Mouse (Mus musculus): ENCODE data around the gene Ccdc33. TPM values are rescaled to one million over a fixed set of nuclear protein-coding genes. Genes with fewer than 3 reads are reported as not detected.
A peak's percentile ranks its signal among the peaks of the same experiment; 100 is the strongest.

Ccdc33 gene
- polyA plus RNA-seq, 1 experiment from 2014 or later, result not detected

GRCm38 (mm10) chr9:58065977-58066730, 52.5 kb downstream of the Ccdc33 start:
- Histone ChIP-seq H3K4me2 (ENCODE audit: low read depth, low read length) (no peak overlapping the region), H3K36me3 (ENCODE audit: control insufficient read depth, insufficient read depth, low read length) (no peaks in the 10 kb centered on the region), H3K9ac (replicated peaks; ENCODE audit: low read depth, low read length) (no peak overlapping the region), H3K27ac (ENCODE audit: low read depth, low read length) (0 out of 2 replicates have a peak overlapping the region, but pooled peaks have one; percentile 2), H3K27me3 (ENCODE audit: control insufficient read depth, insufficient read depth, low read length) (0 out of 2 replicates have a peak, but pooled peaks cover 3% of the 10 kb centered on the region), H3K9me3 (ENCODE audit: control insufficient read depth, low read length) (no peaks in the 10 kb centered on the region), H3K4me1 (ENCODE audit: control insufficient read depth, insufficient read depth, low read length) (peaks cover 8% of the 10 kb centered on the region), H3K4me3 (ENCODE audit: low read depth, low read length) (no peak overlapping the region)
- no peak for ATAC-seq (ENCODE audit: low read depth)
- 78% methylated on average over 6 of the region's 6 CpGs for WGBS

DNA sequence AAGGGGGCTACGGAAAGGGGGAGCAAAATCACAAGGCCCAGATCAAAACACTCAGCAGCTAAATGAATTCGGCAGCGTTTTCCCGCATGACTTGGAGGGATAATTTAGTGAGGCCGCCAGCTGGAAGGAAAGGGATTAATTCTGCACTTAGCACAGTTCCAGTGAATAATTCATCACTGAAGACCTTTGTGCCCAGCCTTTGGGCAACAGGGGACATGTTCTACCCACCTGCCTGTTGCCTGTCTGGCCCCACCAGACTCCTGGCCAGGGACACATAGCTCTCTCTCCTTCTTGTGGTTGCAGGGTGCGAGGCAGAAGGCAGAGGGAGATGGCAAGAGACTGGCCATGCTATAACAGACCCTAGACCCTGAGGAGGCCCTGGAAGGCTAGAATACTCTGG, 53.1 kb downstream of the Ccdc33 start:
- peaks cover 8% of the 10 kb centered on the region for H3K4me1 ChIP-seq (ENCODE audit: control insufficient read depth, insufficient read depth, low read length)
- WGBS, result 22% methylated on average over 6 of the region's 6 CpGs
- H3K9ac ChIP-seq (replicated peaks; ENCODE audit: low read depth, low read length), result no peak overlapping the region

GRCm38 (mm10) chr9:58063531-58063930, 55.1 kb downstream of the Ccdc33 start, which contains the start of gene Stra6:
Gene Stra6, plus strand, starts transcription at chr9:58063788.
- H3K27ac ChIP-seq (ENCODE audit: low read depth, low read length), result no peak within 1 kb of the TSS
- WGBS, result 20% methylated on average over 3 of the region's 3 CpGs

More for the DNA sequence above, 53.1 kb downstream of the Ccdc33 start:
- Histone ChIP-seq H3K36me3 (ENCODE audit: control insufficient read depth, insufficient read depth, low read length) (no peaks in the 10 kb centered on the region), H3K9me3 (ENCODE audit: control insufficient read depth, low read length) (no peaks in the 10 kb centered on the region), H3K4me3 (ENCODE audit: low read depth, low read length) (no peak overlapping the region), H3K27me3 (ENCODE audit: control insufficient read depth, insufficient read depth, low read length) (0 out of 2 replicates have a peak, but pooled peaks cover 3% of the 10 kb centered on the region), H3K27ac (ENCODE audit: low read depth, low read length) (0 out of 2 replicates have a peak overlapping the region, but pooled peaks have one; percentile 2), H3K4me2 (ENCODE audit: low read depth, low read length) (no peak overlapping the region)
- ATAC-seq (ENCODE audit: low read depth), result no peak

GRCm38 (mm10) chr9:58060677-58061667, 57.7 kb downstream of the Ccdc33 start:
- Histone ChIP-seq H3K36me3 (ENCODE audit: control insufficient read depth, insufficient read depth, low read length) (no peaks in the 10 kb centered on the region), H3K9me3 (ENCODE audit: control insufficient read depth, low read length) (no peaks in the 10 kb centered on the region), H3K9ac (replicated peaks; ENCODE audit: low read depth, low read length) (no peak overlapping the region), H3K27me3 (ENCODE audit: control insufficient read depth, insufficient read depth, low read length) (no peaks in the 10 kb centered on the region), H3K4me2 (ENCODE audit: low read depth, low read length) (no peak overlapping the region), H3K4me3 (ENCODE audit: low read depth, low read length) (no peak overlapping the region), H3K4me1 (ENCODE audit: control insufficient read depth, insufficient read depth, low read length) (peaks cover 6% of the 10 kb centered on the region; the same call in 1 of the 2 replicates), H3K27ac (ENCODE audit: low read depth, low read length) (no peak overlapping the region)
- ATAC-seq (ENCODE audit: low read depth), result 0 out of 2 replicates have a peak, but pooled peaks have one; percentile 47
- 10% methylated on average over 23 of the region's 23 CpGs for WGBS

More at GRCm38 (mm10) chr9:58063531-58063930, 55.1 kb downstream of the Ccdc33 start, which contains the start of gene Stra6:
- no peaks in the 10 kb centered on the region for H3K36me3 ChIP-seq (ENCODE audit: control insufficient read depth, insufficient read depth, low read length)
- no peaks in the 10 kb centered on the region for H3K27me3 ChIP-seq (ENCODE audit: control insufficient read depth, insufficient read depth, low read length)
- no peak within 1 kb of the TSS for H3K4me3 ChIP-seq (ENCODE audit: low read depth, low read length)
- peaks cover 8% of the 10 kb centered on the region for H3K4me1 ChIP-seq (ENCODE audit: control insufficient read depth, insufficient read depth, low read length)
- H3K4me2 ChIP-seq (ENCODE audit: low read depth, low read length), result no peak within 1 kb of the TSS
- ATAC-seq (ENCODE audit: low read depth), result no peak
- H3K9ac ChIP-seq (replicated peaks; ENCODE audit: low read depth, low read length), result no peak within 1 kb of the TSS
- H3K9me3 ChIP-seq (ENCODE audit: control insufficient read depth, low read length), result no peaks in the 10 kb centered on the region

GRCm38 (mm10) chr9:58059920-58060319, 58.7 kb downstream of the Ccdc33 start:
- H3K4me1 ChIP-seq (ENCODE audit: control insufficient read depth, insufficient read depth, low read length), result peaks cover 2% of the 10 kb centered on the region; the same call in 1 of the 2 replicates
- no peaks in the 10 kb centered on the region for H3K9me3 ChIP-seq (ENCODE audit: control insufficient read depth, low read length)
- ATAC-seq (ENCODE audit: low read depth), result no peak
- WGBS, result 58% methylated on average over 1 of the region's 1 CpGs
- no peak overlapping the region for H3K9ac ChIP-seq (replicated peaks; ENCODE audit: low read depth, low read length)
- no peak overlapping the region for H3K27ac ChIP-seq (ENCODE audit: low read depth, low read length)
- no peak overlapping the region for H3K4me2 ChIP-seq (ENCODE audit: low read depth, low read length)
- H3K4me3 ChIP-seq (ENCODE audit: low read depth, low read length), result no peak overlapping the region
- no peaks in the 10 kb centered on the region for H3K27me3 ChIP-seq (ENCODE audit: control insufficient read depth, insufficient read depth, low read length)
- H3K36me3 ChIP-seq (ENCODE audit: control insufficient read depth, insufficient read depth, low read length), result no peaks in the 10 kb centered on the region

DNA sequence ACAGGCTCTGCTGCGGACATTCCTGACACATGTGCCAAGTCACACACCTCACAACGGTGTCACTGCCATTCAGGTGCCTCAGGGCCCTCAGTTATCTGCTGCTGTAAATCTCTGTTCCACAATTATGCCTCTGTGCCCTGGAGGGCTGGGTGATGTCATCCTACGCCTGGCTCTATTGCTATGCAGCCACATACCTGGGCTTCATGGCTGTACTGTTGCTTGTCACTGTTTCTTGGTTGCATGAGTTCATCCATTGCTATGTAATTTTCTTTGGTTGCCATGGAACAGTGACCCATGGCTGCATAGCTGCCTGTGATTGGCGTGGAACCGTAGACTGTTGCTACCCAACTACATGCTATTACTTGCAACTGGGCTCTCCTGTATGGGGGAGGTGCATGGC, 63.0 kb downstream of the Ccdc33 start:
- no peak for ATAC-seq (ENCODE audit: low read depth)
- Histone ChIP-seq H3K9me3 (ENCODE audit: control insufficient read depth, low read length) (no peaks in the 10 kb centered on the region), H3K4me1 (ENCODE audit: control insufficient read depth, insufficient read depth, low read length) (peaks cover 8% of the 10 kb centered on the region), H3K27me3 (ENCODE audit: control insufficient read depth, insufficient read depth, low read length) (no peaks in the 10 kb centered on the region), H3K4me3 (ENCODE audit: low read depth, low read length) (no peak overlapping the region), H3K27ac (ENCODE audit: low read depth, low read length) (no peak overlapping the region), H3K36me3 (ENCODE audit: control insufficient read depth, insufficient read depth, low read length) (no peaks in the 10 kb centered on the region), H3K4me2 (ENCODE audit: low read depth, low read length) (no peak overlapping the region), H3K9ac (replicated peaks; ENCODE audit: low read depth, low read length) (0 out of 2 replicates have a peak overlapping the region, but pooled peaks have one; percentile 7)
- 64% methylated on average over 5 of the region's 5 CpGs for WGBS

DNA sequence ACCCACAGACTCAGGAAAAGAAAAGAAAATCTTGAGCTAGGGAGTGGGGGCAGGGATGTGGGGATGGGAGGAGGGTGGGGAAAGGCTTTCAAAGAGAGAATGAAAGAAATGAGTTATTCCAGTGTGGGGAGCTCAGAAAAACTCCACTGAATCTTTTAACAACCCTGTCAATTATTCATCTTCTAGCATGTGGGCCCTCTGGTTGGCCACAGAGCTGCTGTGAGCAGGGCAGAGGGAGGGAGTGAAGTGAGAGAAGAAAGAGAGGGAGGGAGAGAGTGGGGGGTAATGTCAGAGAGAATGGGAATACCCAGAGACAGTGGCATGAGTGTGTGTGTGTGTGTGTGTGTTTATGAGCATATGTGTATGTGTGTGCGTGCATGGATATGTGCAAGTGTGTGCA, 64.6 kb downstream of the Ccdc33 start:
- H3K4me2 ChIP-seq (ENCODE audit: low read depth, low read length), result no peak overlapping the region
- H3K4me3 ChIP-seq (ENCODE audit: low read depth, low read length), result no peak overlapping the region
- WGBS, result 84% methylated on average over 1 of the region's 1 CpGs
- H3K4me1 ChIP-seq (ENCODE audit: control insufficient read depth, insufficient read depth, low read length), result peaks cover 18% of the 10 kb centered on the region; the same call in 1 of the 2 replicates
- no peaks in the 10 kb centered on the region for H3K9me3 ChIP-seq (ENCODE audit: control insufficient read depth, low read length)
- H3K27me3 ChIP-seq (ENCODE audit: control insufficient read depth, insufficient read depth, low read length), result no peaks in the 10 kb centered on the region
- H3K27ac ChIP-seq (ENCODE audit: low read depth, low read length), result no peak overlapping the region
- H3K36me3 ChIP-seq (ENCODE audit: control insufficient read depth, insufficient read depth, low read length), result no peaks in the 10 kb centered on the region
- ATAC-seq (ENCODE audit: low read depth), result no peak
- H3K9ac ChIP-seq (replicated peaks; ENCODE audit: low read depth, low read length), result no peak overlapping the region

- no peak overlapping the region for H3K4me3 ChIP-seq (ENCODE audit: low read depth, low read length)
- H3K27ac ChIP-seq (ENCODE audit: low read depth, low read length), result no peak overlapping the region
- H3K9me3 ChIP-seq (ENCODE audit: control insufficient read depth, low read length), result no peaks in the 10 kb centered on the region
- no peak overlapping the region for H3K9ac ChIP-seq (replicated peaks; ENCODE audit: low read depth, low read length)
- no peaks in the 10 kb centered on the region for H3K27me3 ChIP-seq (ENCODE audit: control insufficient read depth, insufficient read depth, low read length)
- ATAC-seq (ENCODE audit: low read depth), result no peak
- no peaks in the 10 kb centered on the region for H3K36me3 ChIP-seq (ENCODE audit: control insufficient read depth, insufficient read depth, low read length)
- no peak overlapping the region for H3K4me2 ChIP-seq (ENCODE audit: low read depth, low read length)
- peaks cover 22% of the 10 kb centered on the region; the same call in 1 of the 2 replicates for H3K4me1 ChIP-seq (ENCODE audit: control insufficient read depth, insufficient read depth, low read length)
- 49% methylated on average over 3 of the region's 3 CpGs for WGBS
These were observed 65.1 kb downstream of the Ccdc33 start for GRCm38 (mm10) chr9:58053544-58053943.
